Mouse (Mus musculus) thymus, adult 2 months (tissue): ENCODE measurements around the gene Gtf2h3. TPM values are rescaled to one million over a fixed set of nuclear protein-coding genes. Genes with fewer than 3 reads are reported as not detected.
A peak's percentile ranks its signal among the peaks of the same experiment; 100 is the strongest.

ENCODE experiments used
- DNase-seq: peaks from one replicate; pipeline ENCODE4 v3.0.0; 2021
- H3K27ac ChIP-seq: fragments of 200-500 bp; 2 replicates; pipeline ENCODE4 v1.5.1; 2012; ENCODE audit warnings: low read length, control low read depth; ENCODE audit not compliant: control insufficient read depth, insufficient read depth
- H3K27me3 ChIP-seq: fragments of 200-500 bp; 2 replicates; pipeline ENCODE4 v1.6.1; 2012; ENCODE audit warnings: mild to moderate bottlenecking, low read length, moderate library complexity, mixed read lengths; ENCODE audit not compliant: control insufficient read depth, insufficient read depth
- H3K36me3 ChIP-seq: fragments of 200-500 bp; 2 replicates; pipeline ENCODE4 v1.6.1; 2012; ENCODE audit warnings: mild to moderate bottlenecking, low read length, moderate library complexity; ENCODE audit not compliant: control insufficient read depth, insufficient read depth
- H3K4me1 ChIP-seq: fragments of 200-500 bp; replicated peaks from 2 replicates; pipeline ENCODE4 v1.6.1; 2012; ENCODE audit warnings: low read length; ENCODE audit not compliant: control insufficient read depth, insufficient read depth
- H3K4me3 ChIP-seq: fragments of 200-500 bp; 2 replicates; pipeline ENCODE4 v1.5.1; 2012; ENCODE audit warnings: mild to moderate bottlenecking, low read length, control low read depth, moderate library complexity; ENCODE audit not compliant: control insufficient read depth, insufficient read depth
- CTCF ChIP-seq: fragments of 200-500 bp; IDR thresholded peaks from 2 replicates; pipeline ENCODE4 v1.5.1; 2012; ENCODE audit warnings: mild to moderate bottlenecking, control low read depth, low read length, moderate library complexity, borderline replicate concordance; ENCODE audit not compliant: control insufficient read depth, poor library complexity, insufficient read depth; ENCODE audit errors: extremely low read depth
- POLR2A ChIP-seq: fragments of 200-500 bp; IDR thresholded peaks from 2 replicates; pipeline ENCODE4 v1.6.1; 2012; ENCODE audit warnings: mild to moderate bottlenecking, low read length, control low read depth, moderate library complexity; ENCODE audit not compliant: control insufficient read depth, poor library complexity, insufficient read depth; ENCODE audit errors: extremely low read depth
- WGBS: fragments of 180-500 bp; shearing (Covaris S2); methylation state at CpG from one replicate; pipeline ENCODE4 v1.1.7; 2018; 5-methylcytosine and 5-hydroxymethylcytosine counted together
- polyA plus RNA-seq: library from polyadenylated mRNA; depleted of rRNA; stranded (reverse); fragments of >200 nt; gene quantifications from 2 replicates; pipeline ENCODE4 v1.2.3, GENCODE M21; 2012

The Gtf2h3 gene
- polyA plus RNA-seq, 1 experiment, result 55.7 TPM

- TF ChIP-seq CTCF (no peak), POLR2A (no peak)
- 70% methylated on average over 5 of the region's 5 CpGs for WGBS
Measured at GRCm38 (mm10) chr5:124602349-124602748, 23.4 kb downstream of the Gtf2h3 start.

GRCm38 (mm10) chr5:124604296-124604695 is 25.4 kb downstream of the Gtf2h3 start:
- 91% methylated on average over 4 of the region's 4 CpGs for WGBS
- no peaks in the 10 kb centered on the region for H3K4me1 ChIP-seq
- H3K27ac ChIP-seq, result no peak overlapping the region
- no peaks in the 10 kb centered on the region for H3K36me3 ChIP-seq
- H3K27me3 ChIP-seq, result no peaks in the 10 kb centered on the region
- H3K4me3 ChIP-seq, result no peak overlapping the region
- DNase-seq, result no peak
- no peak for TF ChIP-seq POLR2A
- TF ChIP-seq CTCF, result no peak

More at GRCm38 (mm10) chr5:124602349-124602748, 23.4 kb downstream of the Gtf2h3 start:
- no peak overlapping the region for H3K27ac ChIP-seq
- no peaks in the 10 kb centered on the region for H3K4me1 ChIP-seq
- H3K27me3 ChIP-seq, result no peaks in the 10 kb centered on the region
- H3K4me3 ChIP-seq, result no peak overlapping the region
- H3K36me3 ChIP-seq, result no peaks in the 10 kb centered on the region
- DNase-seq, result peak; percentile 71

- Histone ChIP-seq H3K27me3 (no peaks in the 10 kb centered on the region), H3K4me1 (no peaks in the 10 kb centered on the region), H3K4me3 (no peak overlapping the region), H3K36me3 (no peaks in the 10 kb centered on the region), H3K27ac (no peak overlapping the region)
- TF ChIP-seq POLR2A (no peak), CTCF (no peak)
- 94% methylated on average over 17 of the region's 17 CpGs for WGBS
- no peak for DNase-seq
Measured at GRCm38 (mm10) chr5:124605041-124605622, 26.2 kb downstream of the Gtf2h3 start.

GRCm38 (mm10) chr5:124610965-124611364 is 32.0 kb downstream of the Gtf2h3 start:
- peak; percentile 52 for DNase-seq
- TF ChIP-seq POLR2A (no peak), CTCF (peak; percentile 47; the same call in 1 of the 2 replicates)
- no peak overlapping the region for H3K4me3 ChIP-seq
- H3K27me3 ChIP-seq, result no peaks in the 10 kb centered on the region
- WGBS, result 78% methylated on average over 10 of the region's 10 CpGs
- H3K27ac ChIP-seq, result no peak overlapping the region
- no peaks in the 10 kb centered on the region for H3K36me3 ChIP-seq
- H3K4me1 ChIP-seq, result peaks cover 7% of the 10 kb centered on the region

GRCm38 (mm10) chr5:124614709-124615108 is 35.8 kb downstream of the Gtf2h3 start:
- 10% methylated on average over 11 of the region's 11 CpGs for WGBS
- Histone ChIP-seq H3K4me1 (peaks cover 11% of the 10 kb centered on the region), H3K27ac (peak overlapping the region; percentile 66), H3K4me3 (no peak overlapping the region), H3K36me3 (no peaks in the 10 kb centered on the region), H3K27me3 (no peaks in the 10 kb centered on the region)
- no peak for TF ChIP-seq POLR2A
- TF ChIP-seq CTCF, result no peak
- DNase-seq, result peak; percentile 59

- TF ChIP-seq POLR2A (no peak), CTCF (no peak)
- Histone ChIP-seq H3K27ac (no peak overlapping the region), H3K4me1 (peaks cover 11% of the 10 kb centered on the region), H3K4me3 (no peak overlapping the region), H3K27me3 (no peaks in the 10 kb centered on the region), H3K36me3 (no peaks in the 10 kb centered on the region)
- no peak for DNase-seq
- 95% methylated on average over 10 of the region's 10 CpGs for WGBS
Measured at GRCm38 (mm10) chr5:124618711-124619110, 39.8 kb downstream of the Gtf2h3 start.
